ENCODE assay signal across 7 mouse cellular contexts in genomic region chr4:130175072-130175711, GRCm38 (mm10). TPM values are rescaled to one million over a fixed set of nuclear protein-coding genes. Genes with fewer than 3 reads are reported as not detected.
A peak's percentile ranks its signal among the peaks of the same experiment; 100 is the strongest.
DNase-seq lines count a peak whose midpoint lies in the region; ATAC-seq lines count a peak whose summit lies in the region.

Gene Tinagl1, minus strand, starts transcription at chr4:130175122.

- peak within 1 kb of the TSS; percentile 11; the same call in 1 of the 2 replicates for H3K4me3 ChIP-seq in hindbrain, embryonic 16.5 days (ENCODE audit: low read length)
- H3K4me3 ChIP-seq in liver, embryonic 15.5 days (replicated peaks): peak within 1 kb of the TSS; percentile 64
- 0 out of 2 replicates have a peak within 1 kb of the TSS, but pooled peaks have one; percentile 0 for H3K4me3 ChIP-seq in neural tube, embryonic 15.5 days (replicated peaks)

- intact Hi-C loops in gastrocnemius, postnatal 14 days (cut with DNase I; ENCODE audit: low total_unique reads): no loop called here

- H3K4me1 ChIP-seq in hindbrain, embryonic 16.5 days (ENCODE audit: control insufficient read depth, insufficient read depth, low read depth, low read length): peaks cover 11% of the 10 kb centered on the region
- peaks cover 51% of the 10 kb centered on the region for H3K4me1 ChIP-seq in liver, embryonic 15.5 days (replicated peaks)
- H3K4me1 ChIP-seq in neural tube, embryonic 15.5 days: peaks cover 18% of the 10 kb centered on the region

- H3K36me3 ChIP-seq in hindbrain, embryonic 16.5 days (ENCODE audit: control insufficient read depth, insufficient read depth, low read length): no peaks in the 10 kb centered on the region
- peaks cover 13% of the 10 kb centered on the region; the same call in 1 of the 2 replicates for H3K36me3 ChIP-seq in liver, embryonic 15.5 days (replicated peaks)
- no peaks in the 10 kb centered on the region for H3K36me3 ChIP-seq in neural tube, embryonic 15.5 days

- peak within 1 kb of the TSS; percentile 49 for H3K4me2 ChIP-seq in hindbrain, embryonic 16.5 days (ENCODE audit: low read length)
- peak within 1 kb of the TSS; percentile 71 for H3K4me2 ChIP-seq in liver, embryonic 15.5 days
- peak within 1 kb of the TSS; percentile 33 for H3K4me2 ChIP-seq in neural tube, embryonic 15.5 days

- H3K27ac ChIP-seq in hindbrain, embryonic 16.5 days (ENCODE audit: low read depth, low read length): no peak within 1 kb of the TSS
- H3K27ac ChIP-seq in liver, embryonic 15.5 days (replicated peaks): peak within 1 kb of the TSS; percentile 80
- no peak within 1 kb of the TSS for H3K27ac ChIP-seq in neural tube, embryonic 15.5 days (replicated peaks)

- no peak for ATAC-seq in hindbrain, embryonic 16.5 days
- ATAC-seq in liver, embryonic 15.5 days (ENCODE audit: insufficient read depth): no peak
- no peak for ATAC-seq in neural tube, embryonic 15.5 days (ENCODE audit: low FRiP score)

- WGBS in hindbrain, embryonic 16.5 days: 0% methylated on average over 11 of the region's 14 CpGs
- WGBS in liver, embryonic 15.5 days (ENCODE audit: insufficient replicate concordance): 4% methylated on average over 14 of the region's 14 CpGs
- WGBS in neural tube, embryonic 15.5 days: 2% methylated on average over 14 of the region's 14 CpGs

- no peaks in the 10 kb centered on the region for H3K9me3 ChIP-seq in hindbrain, embryonic 16.5 days (ENCODE audit: control insufficient read depth, low read length)
- no peaks in the 10 kb centered on the region for H3K9me3 ChIP-seq in liver, embryonic 15.5 days (replicated peaks)
- no peaks in the 10 kb centered on the region for H3K9me3 ChIP-seq in neural tube, embryonic 15.5 days (replicated peaks)

- H3K9ac ChIP-seq in hindbrain, embryonic 16.5 days (ENCODE audit: low read depth, low read length): no peak within 1 kb of the TSS
- peak within 1 kb of the TSS; percentile 64 for H3K9ac ChIP-seq in liver, embryonic 15.5 days
- H3K9ac ChIP-seq in neural tube, embryonic 15.5 days (replicated peaks): no peak within 1 kb of the TSS

- peak; percentile 43 for DNase-seq in MN1 (ENCODE audit: low spot score)
- peak; percentile 56 to 75 for DNase-seq in adrenal gland, postnatal 36 days
- no peak for DNase-seq in gastrocnemius, postnatal 14 days
- no peak for DNase-seq in cerebellum, adult 11-12 months

- H3K27me3 ChIP-seq in hindbrain, embryonic 16.5 days (replicated peaks; ENCODE audit: control insufficient read depth, insufficient read depth, low read length): peaks cover 14% of the 10 kb centered on the region
- H3K27me3 ChIP-seq in liver, embryonic 15.5 days: peaks cover 64% of the 10 kb centered on the region
- peaks cover 32% of the 10 kb centered on the region for H3K27me3 ChIP-seq in neural tube, embryonic 15.5 days (replicated peaks)

RNA-seq across cellular contexts. Expression of gene Tinagl1, which starts in this region (rescaled TPM):
- total RNA-seq in adrenal gland, postnatal 36 days (2021): 100 to 1,000 TPM; 103 to 217 TPM
- total RNA-seq in gastrocnemius, postnatal 14 days (2021): 10 to 100 TPM; 29.3 to 39.2 TPM
- polyA plus RNA-seq in hindbrain, embryonic 16.5 days (2015; fragmentation: Nextera tagmentation; extraction: Ambion mirVana): 10.0 and 12.5 TPM in 2 replicates
- polyA plus RNA-seq in liver, embryonic 15.5 days (2015; fragmentation: Nextera tagmentation; extraction: Ambion mirVana): 41.1 and 47.6 TPM in 2 replicates
- polyA plus RNA-seq in neural tube, embryonic 15.5 days (2015; fragmentation: Nextera tagmentation; extraction: Ambion mirVana): 4.1 and 14.7 TPM in 2 replicates

Comparison
In these comparisons a context has a peak if more than half of its experiments do, and no peak if none do; other contexts are left out.
1. DNase-seq: peak in MN1 (single experiment) and adrenal gland, postnatal 36 days (2 of 2); none in gastrocnemius, postnatal 14 days (single experiment) and cerebellum, adult 11-12 months (single experiment).
2. H3K4me3 ChIP-seq: peak in every context shown above with its lines; median percentile 64 in liver, embryonic 15.5 days; 11 in hindbrain, embryonic 16.5 days; 0 in neural tube, embryonic 15.5 days.
3. Peak in every context shown above with its lines, with median percentiles within 50 percentile points of each other: H3K4me2 ChIP-seq.